Mouse (Mus musculus): ENCODE results near the gene Pard3. TPM values are rescaled to one million over a fixed set of nuclear protein-coding genes. Genes with fewer than 3 reads are reported as not detected.
A peak's percentile ranks its signal among the peaks of the same experiment; 100 is the strongest.

The Pard3 gene
- polyA plus RNA-seq, 1 experiment from 2014 or later: 26.2 TPM

- no peak overlapping the region for H3K4me2 ChIP-seq
- no peak for ATAC-seq (ENCODE audit: insufficient number of reproducible peaks, low FRiP score)
- H3K27ac ChIP-seq (ENCODE audit: poor library complexity, severe bottlenecking): no peak overlapping the region
- peaks cover 47% of the 10 kb centered on the region for H3K4me1 ChIP-seq (replicated peaks)
- WGBS: 79% methylated on average over 2 of the region's 2 CpGs
- no peaks in the 10 kb centered on the region for H3K9me3 ChIP-seq (replicated peaks)
- no peaks in the 10 kb centered on the region for H3K36me3 ChIP-seq
- H3K27me3 ChIP-seq (replicated peaks): no peaks in the 10 kb centered on the region
- H3K9ac ChIP-seq: no peak overlapping the region
- no peak overlapping the region for H3K4me3 ChIP-seq
Measured at GRCm38 (mm10) chr8:127136781-127137180, 73.1 kb downstream of the Pard3 start.

- WGBS: 11% methylated on average over 1 of the region's 1 CpGs
Measured at GRCm38 (mm10) chr8:127139154-127139553, 75.5 kb downstream of the Pard3 start.

GRCm38 (mm10) chr8:127140945-127141344, 77.3 kb downstream of the Pard3 start:
- Histone ChIP-seq H3K9me3 (replicated peaks) (no peaks in the 10 kb centered on the region), H3K9ac (no peak overlapping the region), H3K4me1 (replicated peaks) (peaks cover 51% of the 10 kb centered on the region), H3K4me3 (no peak overlapping the region), H3K4me2 (no peak overlapping the region), H3K27ac (ENCODE audit: poor library complexity, severe bottlenecking) (no peak overlapping the region), H3K27me3 (replicated peaks) (no peaks in the 10 kb centered on the region), H3K36me3 (no peaks in the 10 kb centered on the region)
- WGBS: 95% methylated on average over 2 of the region's 2 CpGs
- no peak for ATAC-seq (ENCODE audit: insufficient number of reproducible peaks, low FRiP score)

More at GRCm38 (mm10) chr8:127139154-127139553, 75.5 kb downstream of the Pard3 start:
- Histone ChIP-seq H3K9ac (no peak overlapping the region), H3K27me3 (replicated peaks) (no peaks in the 10 kb centered on the region), H3K36me3 (no peaks in the 10 kb centered on the region), H3K9me3 (replicated peaks) (no peaks in the 10 kb centered on the region), H3K4me1 (replicated peaks) (peaks cover 45% of the 10 kb centered on the region), H3K4me3 (no peak overlapping the region), H3K27ac (ENCODE audit: poor library complexity, severe bottlenecking) (no peak overlapping the region), H3K4me2 (no peak overlapping the region)
- peak; percentile 62; the same call in 1 of the 2 replicates for ATAC-seq (ENCODE audit: insufficient number of reproducible peaks, low FRiP score)

- Histone ChIP-seq H3K9me3 (replicated peaks) (no peaks in the 10 kb centered on the region), H3K4me3 (no peak overlapping the region), H3K4me2 (no peak overlapping the region), H3K4me1 (replicated peaks) (peaks cover 53% of the 10 kb centered on the region), H3K27me3 (replicated peaks) (no peaks in the 10 kb centered on the region), H3K9ac (no peak overlapping the region), H3K36me3 (no peaks in the 10 kb centered on the region), H3K27ac (ENCODE audit: poor library complexity, severe bottlenecking) (no peak overlapping the region)
- no peak for ATAC-seq (ENCODE audit: insufficient number of reproducible peaks, low FRiP score)
- WGBS: 22% methylated on average over 7 of the region's 7 CpGs
Measured at GRCm38 (mm10) chr8:127143641-127144040, 79.9 kb downstream of the Pard3 start.

- no peak for ATAC-seq (ENCODE audit: insufficient number of reproducible peaks, low FRiP score)
- Histone ChIP-seq H3K4me3 (no peak overlapping the region), H3K27ac (ENCODE audit: poor library complexity, severe bottlenecking) (no peak overlapping the region), H3K9ac (no peak overlapping the region), H3K4me1 (replicated peaks) (peaks cover 54% of the 10 kb centered on the region), H3K9me3 (replicated peaks) (no peaks in the 10 kb centered on the region), H3K27me3 (replicated peaks) (no peaks in the 10 kb centered on the region), H3K4me2 (no peak overlapping the region), H3K36me3 (no peaks in the 10 kb centered on the region)
- 29% methylated on average over 4 of the region's 4 CpGs for WGBS
Measured at GRCm38 (mm10) chr8:127144562-127144961, 80.9 kb downstream of the Pard3 start.

- H3K4me1 ChIP-seq (replicated peaks): peaks cover 59% of the 10 kb centered on the region
- ATAC-seq (ENCODE audit: insufficient number of reproducible peaks, low FRiP score): no peak
Measured at GRCm38 (mm10) chr8:127145135-127145534, 81.4 kb downstream of the Pard3 start.

GRCm38 (mm10) chr8:127146055-127146454, 82.4 kb downstream of the Pard3 start:
- no peaks in the 10 kb centered on the region for H3K9me3 ChIP-seq (replicated peaks)
- no peaks in the 10 kb centered on the region for H3K27me3 ChIP-seq (replicated peaks)
- no peak overlapping the region for H3K9ac ChIP-seq
- H3K4me3 ChIP-seq: no peak overlapping the region
- H3K27ac ChIP-seq (ENCODE audit: poor library complexity, severe bottlenecking): no peak overlapping the region
- H3K4me1 ChIP-seq (replicated peaks): peaks cover 68% of the 10 kb centered on the region
- WGBS: 34% methylated on average over 4 of the region's 4 CpGs
- no peaks in the 10 kb centered on the region for H3K36me3 ChIP-seq
- ATAC-seq (ENCODE audit: insufficient number of reproducible peaks, low FRiP score): no peak
- H3K4me2 ChIP-seq: no peak overlapping the region

More at GRCm38 (mm10) chr8:127145135-127145534, 81.4 kb downstream of the Pard3 start:
- Histone ChIP-seq H3K9ac (no peak overlapping the region), H3K27ac (ENCODE audit: poor library complexity, severe bottlenecking) (no peak overlapping the region), H3K9me3 (replicated peaks) (no peaks in the 10 kb centered on the region), H3K4me2 (no peak overlapping the region), H3K4me3 (no peak overlapping the region), H3K36me3 (no peaks in the 10 kb centered on the region), H3K27me3 (replicated peaks) (no peaks in the 10 kb centered on the region)
- WGBS: 29% methylated on average over 4 of the region's 4 CpGs

GRCm38 (mm10) chr8:127148821-127149220, 85.1 kb downstream of the Pard3 start:
- no peaks in the 10 kb centered on the region for H3K36me3 ChIP-seq
- no peak overlapping the region for H3K4me3 ChIP-seq
- ATAC-seq (ENCODE audit: insufficient number of reproducible peaks, low FRiP score): no peak
- H3K9me3 ChIP-seq (replicated peaks): no peaks in the 10 kb centered on the region
- 0 out of 2 replicates have a peak overlapping the region, but pooled peaks have one; percentile 6 for H3K27ac ChIP-seq (ENCODE audit: poor library complexity, severe bottlenecking)
- peaks cover 74% of the 10 kb centered on the region for H3K4me1 ChIP-seq (replicated peaks)
- no peak overlapping the region for H3K4me2 ChIP-seq
- no peak overlapping the region for H3K9ac ChIP-seq
- WGBS: 37% methylated on average over 7 of the region's 7 CpGs
- no peaks in the 10 kb centered on the region for H3K27me3 ChIP-seq (replicated peaks)

GRCm38 (mm10) chr8:127150645-127151044, 87.0 kb downstream of the Pard3 start:
- no peak overlapping the region for H3K4me3 ChIP-seq
- H3K27me3 ChIP-seq (replicated peaks): no peaks in the 10 kb centered on the region
- H3K27ac ChIP-seq (ENCODE audit: poor library complexity, severe bottlenecking): no peak overlapping the region
- no peak overlapping the region for H3K4me2 ChIP-seq
- no peaks in the 10 kb centered on the region for H3K36me3 ChIP-seq
- H3K9me3 ChIP-seq (replicated peaks): no peaks in the 10 kb centered on the region
- WGBS: 58% methylated on average over 4 of the region's 4 CpGs
- H3K9ac ChIP-seq: no peak overlapping the region
- ATAC-seq (ENCODE audit: insufficient number of reproducible peaks, low FRiP score): 0 out of 2 replicates have a peak, but pooled peaks have one; percentile 43
- H3K4me1 ChIP-seq (replicated peaks): peaks cover 62% of the 10 kb centered on the region

GRCm38 (mm10) chr8:127151706-127152105, 88.0 kb downstream of the Pard3 start:
- WGBS: 70% methylated on average over 3 of the region's 3 CpGs
- Histone ChIP-seq H3K27ac (ENCODE audit: poor library complexity, severe bottlenecking) (no peak overlapping the region), H3K4me2 (no peak overlapping the region), H3K9ac (no peak overlapping the region), H3K4me1 (replicated peaks) (peaks cover 58% of the 10 kb centered on the region), H3K27me3 (replicated peaks) (no peaks in the 10 kb centered on the region), H3K36me3 (no peaks in the 10 kb centered on the region), H3K4me3 (no peak overlapping the region), H3K9me3 (replicated peaks) (no peaks in the 10 kb centered on the region)
- ATAC-seq (ENCODE audit: insufficient number of reproducible peaks, low FRiP score): no peak

GRCm38 (mm10) chr8:127157087-127157486, 93.4 kb downstream of the Pard3 start:
- Histone ChIP-seq H3K27ac (ENCODE audit: poor library complexity, severe bottlenecking) (peak overlapping the region; percentile 60), H3K4me2 (peak overlapping the region; percentile 16), H3K9ac (no peak overlapping the region), H3K4me1 (replicated peaks) (peaks cover 48% of the 10 kb centered on the region), H3K4me3 (no peak overlapping the region), H3K36me3 (peaks cover 4% of the 10 kb centered on the region), H3K27me3 (replicated peaks) (no peaks in the 10 kb centered on the region), H3K9me3 (replicated peaks) (no peaks in the 10 kb centered on the region)
- 31% methylated on average over 8 of the region's 8 CpGs for WGBS
- ATAC-seq (ENCODE audit: insufficient number of reproducible peaks, low FRiP score): no peak

- no peak for ATAC-seq (ENCODE audit: insufficient number of reproducible peaks, low FRiP score)
- H3K27ac ChIP-seq (ENCODE audit: poor library complexity, severe bottlenecking): no peak overlapping the region
- no peak overlapping the region for H3K4me2 ChIP-seq
- whole genome bisulfite sequencing: 78% methylated on average over 3 of the region's 3 CpGs
- H3K36me3 ChIP-seq: peaks cover 5% of the 10 kb centered on the region
- H3K4me3 ChIP-seq: no peak overlapping the region
- H3K9me3 ChIP-seq (replicated peaks): no peaks in the 10 kb centered on the region
- no peaks in the 10 kb centered on the region for H3K27me3 ChIP-seq (replicated peaks)
- peaks cover 44% of the 10 kb centered on the region for H3K4me1 ChIP-seq (replicated peaks)
- no peak overlapping the region for H3K9ac ChIP-seq
Measured at GRCm38 (mm10) chr8:127159421-127159966, 95.8 kb downstream of the Pard3 start.
